Mouse (Mus musculus): ENCODE measurements around the gene Elovl6.

- TF ChIP-seq CTCF (conservative IDR thresholded peaks at IDR 0.05; ENCODE audit: low read length) (no peak), NANOG (IDR thresholded peaks at IDR 0.05; ENCODE audit: borderline replicate concordance, low read length) (no peak)
These were observed 59.6 kb downstream of the Elovl6 start for GRCm38 (mm10) chr3:129591761-129592160.
